Mouse (Mus musculus) olfactory bulb, adult 2 months (tissue): ENCODE data around the gene Cacng7. TPM values are rescaled to one million over a fixed set of nuclear protein-coding genes. Genes with fewer than 3 reads are reported as not detected.
"Not testable (repeated sequence)": the region's sequence is repeated elsewhere in the genome, so short reads cannot be mapped to it uniquely, and the experiment has no call there.

Experiments
- H3K27ac ChIP-seq: fragments of 200-500 bp; 2 replicates; pipeline ENCODE4 v1.5.1; 2012; ENCODE audit warnings: low read depth, low read length; ENCODE audit not compliant: insufficient read depth
- H3K4me1 ChIP-seq: fragments of 200-500 bp; 2 replicates; pipeline ENCODE4 v1.6.1; 2012; ENCODE audit warnings: low read length; ENCODE audit not compliant: control insufficient read depth, insufficient read depth
- H3K4me3 ChIP-seq: fragments of 200-500 bp; 2 replicates; pipeline ENCODE4 v1.5.1; 2012; ENCODE audit warnings: mild to moderate bottlenecking, low read depth, low read length, moderate library complexity; ENCODE audit not compliant: insufficient read depth
- CTCF ChIP-seq: fragments of 200-500 bp; IDR thresholded peaks from 2 replicates; pipeline ENCODE4 v1.5.1; 2012; ENCODE audit warnings: low read depth, mild to moderate bottlenecking, low read length, moderate library complexity; ENCODE audit not compliant: insufficient read depth
- POLR2A ChIP-seq: fragments of 200-500 bp; IDR thresholded peaks from 2 replicates; pipeline ENCODE4 v1.6.1; 2012; ENCODE audit warnings: mild to moderate bottlenecking, low read depth, low read length, moderate library complexity; ENCODE audit not compliant: insufficient read depth
- WGBS: fragments of 180-500 bp; shearing (Covaris S2); methylation state at CpG from one replicate; pipeline ENCODE4 v1.1.7; 2018; 5-methylcytosine and 5-hydroxymethylcytosine counted together
- polyA plus RNA-seq: library from polyadenylated mRNA; stranded (reverse); fragments of >200 nt; gene quantifications from 2 replicates; pipeline ENCODE4 v1.2.4, GENCODE M21; 2012; ENCODE audit warnings: low replicate concordance; ENCODE audit not compliant: missing spikeins, insufficient read depth, insufficient read length

The Cacng7 gene
- polyA plus RNA-seq, 1 experiment: not detected

GRCm38 (mm10) chr7:3391081-3391451 lies 58.3 kb downstream of the Cacng7 start:
- peaks cover 28% of the 10 kb centered on the region for H3K4me1 ChIP-seq
- H3K27ac ChIP-seq: peak overlapping the region; percentile 93

GRCm38 (mm10) chr7:3391809-3392208 lies 59.1 kb downstream of the Cacng7 start:
- peak overlapping the region; percentile 93 for H3K27ac ChIP-seq
- WGBS: 3% methylated on average over 4 of the region's 4 CpGs
- peaks cover 28% of the 10 kb centered on the region for H3K4me1 ChIP-seq

More at GRCm38 (mm10) chr7:3391081-3391451, 58.3 kb downstream of the Cacng7 start:
- peak overlapping the region; percentile 77 for H3K4me3 ChIP-seq
- TF ChIP-seq CTCF (no peak), POLR2A (no peak)
- 3% methylated on average over 12 of the region's 12 CpGs for WGBS

GRCm38 (mm10) chr7:3397355-3397754 lies 64.6 kb downstream of the Cacng7 start:
- WGBS: 28% methylated on average over 10 of the region's 10 CpGs
- peak overlapping the region; percentile 12; the same call in 1 of the 2 replicates for H3K27ac ChIP-seq
- H3K4me3 ChIP-seq: peak overlapping the region; percentile 18
- no peak for TF ChIP-seq POLR2A
- TF ChIP-seq CTCF: no peak
- peaks cover 36% of the 10 kb centered on the region for H3K4me1 ChIP-seq

More at GRCm38 (mm10) chr7:3391809-3392208, 59.1 kb downstream of the Cacng7 start:
- TF ChIP-seq POLR2A (no peak), CTCF (no peak)
- H3K4me3 ChIP-seq: peak overlapping the region; percentile 77

- H3K4me3 ChIP-seq: no peak overlapping the region
- 13% methylated on average over 7 of the region's 7 CpGs for WGBS
- H3K4me1 ChIP-seq: peaks cover 36% of the 10 kb centered on the region
- TF ChIP-seq POLR2A (no peak), CTCF (no peak)
- no peak overlapping the region for H3K27ac ChIP-seq
These were observed 65.0 kb downstream of the Cacng7 start for GRCm38 (mm10) chr7:3397797-3398196.

- WGBS: 82% methylated on average over 8 of the region's 8 CpGs
- H3K27ac ChIP-seq, H3K4me3 ChIP-seq: not testable (repeated sequence)
- peaks cover 36% of the 10 kb centered on the region for H3K4me1 ChIP-seq
These were observed 65.6 kb downstream of the Cacng7 start for GRCm38 (mm10) chr7:3398363-3398762.

- no peak overlapping the region for H3K4me3 ChIP-seq
- peaks cover 27% of the 10 kb centered on the region for H3K4me1 ChIP-seq
- no peak overlapping the region for H3K27ac ChIP-seq
- TF ChIP-seq CTCF (no peak), POLR2A (no peak)
These were observed 67.2 kb downstream of the Cacng7 start for GRCm38 (mm10) chr7:3399937-3400336.

- Histone ChIP-seq H3K4me1 (peaks cover 17% of the 10 kb centered on the region), H3K27ac (no peak overlapping the region), H3K4me3 (no peak overlapping the region)
- TF ChIP-seq CTCF (no peak), POLR2A (no peak)
- WGBS: 65% methylated on average over 11 of the region's 11 CpGs
These were observed 77.2 kb downstream of the Cacng7 start for GRCm38 (mm10) chr7:3409729-3410520.

GRCm38 (mm10) chr7:3411160-3411941 lies 78.6 kb downstream of the Cacng7 start:
- TF ChIP-seq POLR2A (no peak), CTCF (no peak)
- 2% methylated on average over 33 of the region's 33 CpGs for WGBS
- H3K4me3 ChIP-seq: peak overlapping the region; percentile 35
- no peak overlapping the region for H3K27ac ChIP-seq
- peaks cover 23% of the 10 kb centered on the region for H3K4me1 ChIP-seq

- H3K4me1 ChIP-seq: peaks cover 23% of the 10 kb centered on the region
- no peak overlapping the region for H3K27ac ChIP-seq
- WGBS: 5% methylated on average over 20 of the region's 20 CpGs
- H3K4me3 ChIP-seq: peak overlapping the region; percentile 43
- TF ChIP-seq CTCF: no peak
- TF ChIP-seq POLR2A: no peak
These were observed 79.3 kb downstream of the Cacng7 start for GRCm38 (mm10) chr7:3412036-3412435.
